ENCODE assay signal across 9 mouse cellular contexts in genomic region chr3:52242457-52243105, GRCm38 (mm10). TPM values are rescaled to one million over a fixed set of nuclear protein-coding genes. Genes with fewer than 3 reads are reported as not detected.
DNase-seq lines count a peak whose midpoint lies in the region; ATAC-seq and TF ChIP-seq lines count a peak whose summit lies in the region.
"Had no signal": no experiment of that assay in that cellular context is flagged by ENCODE, and none has a peak within 500 bp of the region (broad histone marks: within the 10 kb centered on the region; RNA-seq: fewer than 3 reads in every experiment).

No protein-coding gene starts in this region.

- H3K27me3 ChIP-seq in intestine, postnatal 0 days (replicated peaks; ENCODE audit: control insufficient read depth, insufficient read depth, low read length): no peaks in the 10 kb centered on the region
- H3K27me3 ChIP-seq: embryonic facial prominence, embryonic 15.5 days had no signal

- no peaks in the 10 kb centered on the region for H3K36me3 ChIP-seq in intestine, postnatal 0 days (ENCODE audit: control insufficient read depth, insufficient read depth)
- H3K36me3 ChIP-seq: embryonic facial prominence, embryonic 15.5 days had no signal

- no peak overlapping the region for H3K4me3 ChIP-seq in intestine, postnatal 0 days (ENCODE audit: low read depth, low read length)
- H3K4me3 ChIP-seq: embryonic facial prominence, embryonic 15.5 days had no signal

- WGBS in intestine, postnatal 0 days: 43% methylated on average over 6 of the region's 6 CpGs

- DNase-seq in 3T3-L1 (ENCODE audit: low read depth, low spot score): peak; percentile 93
- DNase-seq in NIH3T3 (ENCODE audit: low read depth): peak; percentile 90
- peak; percentile 91 to 93 for DNase-seq in cerebellum, postnatal 10 days
- DNase-seq in gastrocnemius, adult 18-20 months (ENCODE audit: low spot score): peak; percentile 85
- peak; percentile 69 for DNase-seq in left cerebral cortex, postnatal 4 days
- DNase-seq in thymus, adult 18-20 months: peak; percentile 11 to 28

- no peak overlapping the region for H3K4me2 ChIP-seq in intestine, postnatal 0 days (replicated peaks; ENCODE audit: low read depth)
- H3K4me2 ChIP-seq: embryonic facial prominence, embryonic 15.5 days had no signal

- intact Hi-C loops in left cerebral cortex, postnatal 4 days (cut with DNase I): loop anchor here (5.0 kb wide), 2 partner anchors 590 to 765 kb away; no protein-coding TSS in a partner anchor

- peak; percentile 94 for TF ChIP-seq CTCF in intestine, postnatal 0 days (IDR thresholded peaks at IDR 0.05; ENCODE audit: low read depth)

- no peak overlapping the region for H3K9ac ChIP-seq in intestine, postnatal 0 days (ENCODE audit: low read depth, low read length)
- H3K9ac ChIP-seq: embryonic facial prominence, embryonic 15.5 days had no signal

- H3K9me3 ChIP-seq in intestine, postnatal 0 days (ENCODE audit: control insufficient read depth): no peaks in the 10 kb centered on the region
- H3K9me3 ChIP-seq: embryonic facial prominence, embryonic 15.5 days had no signal

- no peak overlapping the region for H3K27ac ChIP-seq in intestine, postnatal 0 days (ENCODE audit: low read depth, low read length)
- H3K27ac ChIP-seq: embryonic facial prominence, embryonic 15.5 days had no signal

- no peaks in the 10 kb centered on the region for H3K4me1 ChIP-seq in intestine, postnatal 0 days (replicated peaks; ENCODE audit: control insufficient read depth, insufficient read depth, low read length)
- H3K4me1 ChIP-seq: embryonic facial prominence, embryonic 15.5 days had no signal

- ATAC-seq in intestine, postnatal 0 days: no peak
- peak; percentile 74 for ATAC-seq in monocyte, adult 5-6 weeks (replicated peaks; ENCODE audit: insufficient number of reproducible peaks, low FRiP score, low TSS enrichment, poor library complexity, severe bottlenecking)

RNA-seq across cellular contexts. Expression of gene Foxo1, which starts 25.6 kb away (rescaled TPM):
- total RNA-seq in gastrocnemius, adult 18-20 months (2021): 10 to 100 TPM; 16.0 to 36.1 TPM
- polyA plus RNA-seq in intestine, postnatal 0 days (2015; fragmentation: Nextera tagmentation; extraction: Ambion mirVana): 4.4 and 4.6 TPM in 2 replicates
- total RNA-seq in left cerebral cortex, postnatal 4 days (2021): 10 to 100 TPM; 14.6 to 15.1 TPM
- total RNA-seq in monocyte, adult 5-6 weeks (2017): 7.4 to 10.3 TPM (median 8.6 TPM) in 3 replicates

Comparison
In these comparisons a context has a peak if more than half of its experiments do, and no peak if none do; other contexts are left out.
1. DNase-seq: peak in every context shown above with its lines; median percentile 93 in 3T3-L1; 92 in cerebellum, postnatal 10 days; 90 in NIH3T3; 85 in gastrocnemius, adult 18-20 months; 69 in left cerebral cortex, postnatal 4 days; 20 in thymus, adult 18-20 months.